Mouse (Mus musculus): ENCODE results near the gene Kif27. TPM values are rescaled to one million over a fixed set of nuclear protein-coding genes. Genes with fewer than 3 reads are reported as not detected.

The Kif27 gene
- polyA plus RNA-seq, 1 experiment: not detected

GRCm38 (mm10) chr13:58337456-58337855 is 21.5 kb downstream of the Kif27 start:
- H3K27ac ChIP-seq (ENCODE audit: insufficient read depth, low read depth, low read length): no peak overlapping the region
- TF ChIP-seq CTCF (IDR thresholded peaks at IDR 0.05; ENCODE audit: insufficient read depth, low read depth, low read length): no peak
- no peak for TF ChIP-seq POLR2A (IDR thresholded peaks at IDR 0.05; ENCODE audit: insufficient read depth, low read depth, low read length)
- 89% methylated on average over 12 of the region's 12 CpGs for WGBS
- H3K4me1 ChIP-seq (ENCODE audit: control insufficient read depth, insufficient read depth, low read length): no peaks in the 10 kb centered on the region
- no peak overlapping the region for H3K4me3 ChIP-seq (ENCODE audit: insufficient read depth, low read depth, low read length)

DNA sequence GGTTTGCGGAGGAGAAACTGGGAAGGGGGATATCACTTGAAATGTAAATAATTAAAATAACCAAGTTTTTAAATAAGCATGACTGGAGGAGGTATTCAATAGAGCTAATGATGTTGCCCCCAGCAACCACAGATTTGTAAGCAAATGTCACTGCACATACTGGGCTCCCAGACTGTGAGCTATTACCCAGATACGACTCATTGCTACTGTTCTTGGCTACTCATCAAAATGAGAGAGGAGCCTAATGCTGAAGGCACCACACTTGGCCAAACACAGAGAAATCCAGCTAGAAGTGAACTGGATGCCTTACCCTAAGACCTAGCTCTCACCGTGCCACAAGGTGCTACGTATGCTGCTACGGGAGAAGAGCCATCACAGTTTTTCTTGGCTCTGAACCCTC is 24.8 kb downstream of the Kif27 start:
- no peak for TF ChIP-seq POLR2A (IDR thresholded peaks at IDR 0.05; ENCODE audit: insufficient read depth, low read depth, low read length)
- no peak for TF ChIP-seq CTCF (IDR thresholded peaks at IDR 0.05; ENCODE audit: insufficient read depth, low read depth, low read length)
- Histone ChIP-seq H3K4me3 (ENCODE audit: insufficient read depth, low read depth, low read length) (no peak overlapping the region), H3K27ac (ENCODE audit: insufficient read depth, low read depth, low read length) (no peak overlapping the region), H3K4me1 (ENCODE audit: control insufficient read depth, insufficient read depth, low read length) (peaks cover 3% of the 10 kb centered on the region; the same call in 1 of the 2 replicates)
- WGBS: 84% methylated on average over 5 of the region's 5 CpGs

DNA sequence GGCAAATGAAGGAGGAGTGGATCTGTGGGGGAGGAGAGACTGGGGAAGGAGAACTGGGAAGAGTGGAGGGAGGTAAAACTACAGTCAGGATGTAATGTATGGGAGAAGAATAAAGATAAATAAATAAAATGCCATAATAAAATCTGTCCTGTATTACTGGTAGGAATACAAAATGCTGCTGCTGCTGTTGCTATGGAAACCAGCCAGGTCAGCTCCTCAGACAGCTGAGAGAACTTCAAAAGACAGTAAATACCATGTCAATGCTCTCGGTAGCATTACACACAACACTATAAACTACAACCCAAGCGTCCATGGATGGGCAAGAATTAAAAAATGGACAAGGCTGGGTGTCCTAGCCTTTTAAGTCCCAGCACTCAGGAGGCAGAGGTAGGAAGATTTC is 41.2 kb downstream of the Kif27 start:
- no peak overlapping the region for H3K4me3 ChIP-seq (ENCODE audit: insufficient read depth, low read depth, low read length)
- TF ChIP-seq POLR2A (IDR thresholded peaks at IDR 0.05; ENCODE audit: insufficient read depth, low read depth, low read length) (no peak), CTCF (IDR thresholded peaks at IDR 0.05; ENCODE audit: insufficient read depth, low read depth, low read length) (no peak)
- WGBS: 74% methylated on average over 2 of the region's 2 CpGs
- H3K4me1 ChIP-seq (ENCODE audit: control insufficient read depth, insufficient read depth, low read length): no peaks in the 10 kb centered on the region
- no peak overlapping the region for H3K27ac ChIP-seq (ENCODE audit: insufficient read depth, low read depth, low read length)

- TF ChIP-seq CTCF (IDR thresholded peaks at IDR 0.05; ENCODE audit: insufficient read depth, low read depth, low read length) (no peak), POLR2A (IDR thresholded peaks at IDR 0.05; ENCODE audit: insufficient read depth, low read depth, low read length) (no peak)
- Histone ChIP-seq H3K4me3 (ENCODE audit: insufficient read depth, low read depth, low read length) (no peak overlapping the region), H3K27ac (ENCODE audit: insufficient read depth, low read depth, low read length) (no peak overlapping the region), H3K4me1 (ENCODE audit: control insufficient read depth, insufficient read depth, low read length) (no peaks in the 10 kb centered on the region)
- 72% methylated on average over 6 of the region's 6 CpGs for WGBS
Measured at GRCm38 (mm10) chr13:58314991-58315390, 43.9 kb downstream of the Kif27 start.

- H3K27ac ChIP-seq (ENCODE audit: insufficient read depth, low read depth, low read length): no peak overlapping the region
- H3K4me3 ChIP-seq (ENCODE audit: insufficient read depth, low read depth, low read length): no peak overlapping the region
- WGBS: 83% methylated on average over 3 of the region's 3 CpGs
- TF ChIP-seq POLR2A (IDR thresholded peaks at IDR 0.05; ENCODE audit: insufficient read depth, low read depth, low read length): no peak
- no peak for TF ChIP-seq CTCF (IDR thresholded peaks at IDR 0.05; ENCODE audit: insufficient read depth, low read depth, low read length)
- H3K4me1 ChIP-seq (ENCODE audit: control insufficient read depth, insufficient read depth, low read length): no peaks in the 10 kb centered on the region
Measured at GRCm38 (mm10) chr13:58313758-58314157, 45.2 kb downstream of the Kif27 start.

DNA sequence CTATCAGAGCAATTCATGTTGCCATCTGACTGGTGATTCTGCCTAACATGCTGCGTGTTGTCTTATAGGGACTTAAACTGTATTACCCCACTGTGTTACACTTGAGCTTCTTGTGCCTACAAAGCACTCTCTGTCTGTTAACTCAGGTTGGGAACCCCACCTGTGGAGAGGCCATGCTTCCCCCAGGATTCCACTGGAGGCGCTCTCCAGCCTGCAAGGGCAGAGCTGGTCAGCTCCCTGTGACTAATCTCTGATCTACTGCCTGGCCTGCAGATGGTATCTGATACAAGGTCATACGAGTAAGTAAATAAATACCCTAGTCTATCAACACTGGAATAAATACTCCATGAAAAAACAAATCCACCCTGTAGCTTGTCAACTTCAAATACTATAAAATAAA is 47.6 kb downstream of the Kif27 start:
- TF ChIP-seq CTCF (IDR thresholded peaks at IDR 0.05; ENCODE audit: insufficient read depth, low read depth, low read length) (no peak), POLR2A (IDR thresholded peaks at IDR 0.05; ENCODE audit: insufficient read depth, low read depth, low read length) (no peak)
- no peaks in the 10 kb centered on the region for H3K4me1 ChIP-seq (ENCODE audit: control insufficient read depth, insufficient read depth, low read length)
- 79% methylated on average over 3 of the region's 3 CpGs for WGBS
- no peak overlapping the region for H3K27ac ChIP-seq (ENCODE audit: insufficient read depth, low read depth, low read length)
- no peak overlapping the region for H3K4me3 ChIP-seq (ENCODE audit: insufficient read depth, low read depth, low read length)

- TF ChIP-seq POLR2A (IDR thresholded peaks at IDR 0.05; ENCODE audit: insufficient read depth, low read depth, low read length) (no peak), CTCF (IDR thresholded peaks at IDR 0.05; ENCODE audit: insufficient read depth, low read depth, low read length) (no peak)
- H3K27ac ChIP-seq (ENCODE audit: insufficient read depth, low read depth, low read length): no peak overlapping the region
- H3K4me1 ChIP-seq (ENCODE audit: control insufficient read depth, insufficient read depth, low read length): no peaks in the 10 kb centered on the region
- H3K4me3 ChIP-seq (ENCODE audit: insufficient read depth, low read depth, low read length): no peak overlapping the region
- WGBS: 77% methylated on average over 8 of the region's 8 CpGs
Measured at GRCm38 (mm10) chr13:58309499-58309898, 49.4 kb downstream of the Kif27 start.

GRCm38 (mm10) chr13:58307453-58307852 is 51.5 kb downstream of the Kif27 start:
- 96% methylated on average over 5 of the region's 5 CpGs for WGBS
- no peak for TF ChIP-seq POLR2A (IDR thresholded peaks at IDR 0.05; ENCODE audit: insufficient read depth, low read depth, low read length)
- TF ChIP-seq CTCF (IDR thresholded peaks at IDR 0.05; ENCODE audit: insufficient read depth, low read depth, low read length): no peak
- Histone ChIP-seq H3K4me3 (ENCODE audit: insufficient read depth, low read depth, low read length) (no peak overlapping the region), H3K27ac (ENCODE audit: insufficient read depth, low read depth, low read length) (no peak overlapping the region), H3K4me1 (ENCODE audit: control insufficient read depth, insufficient read depth, low read length) (no peaks in the 10 kb centered on the region)

- H3K4me3 ChIP-seq (ENCODE audit: insufficient read depth, low read depth, low read length): no peak overlapping the region
- WGBS: 97% methylated on average over 2 of the region's 2 CpGs
- no peaks in the 10 kb centered on the region for H3K4me1 ChIP-seq (ENCODE audit: control insufficient read depth, insufficient read depth, low read length)
- TF ChIP-seq CTCF (IDR thresholded peaks at IDR 0.05; ENCODE audit: insufficient read depth, low read depth, low read length) (no peak), POLR2A (IDR thresholded peaks at IDR 0.05; ENCODE audit: insufficient read depth, low read depth, low read length) (no peak)
- no peak overlapping the region for H3K27ac ChIP-seq (ENCODE audit: insufficient read depth, low read depth, low read length)
Measured at GRCm38 (mm10) chr13:58305230-58305629, 53.7 kb downstream of the Kif27 start.
